In the genomic region with DNA sequence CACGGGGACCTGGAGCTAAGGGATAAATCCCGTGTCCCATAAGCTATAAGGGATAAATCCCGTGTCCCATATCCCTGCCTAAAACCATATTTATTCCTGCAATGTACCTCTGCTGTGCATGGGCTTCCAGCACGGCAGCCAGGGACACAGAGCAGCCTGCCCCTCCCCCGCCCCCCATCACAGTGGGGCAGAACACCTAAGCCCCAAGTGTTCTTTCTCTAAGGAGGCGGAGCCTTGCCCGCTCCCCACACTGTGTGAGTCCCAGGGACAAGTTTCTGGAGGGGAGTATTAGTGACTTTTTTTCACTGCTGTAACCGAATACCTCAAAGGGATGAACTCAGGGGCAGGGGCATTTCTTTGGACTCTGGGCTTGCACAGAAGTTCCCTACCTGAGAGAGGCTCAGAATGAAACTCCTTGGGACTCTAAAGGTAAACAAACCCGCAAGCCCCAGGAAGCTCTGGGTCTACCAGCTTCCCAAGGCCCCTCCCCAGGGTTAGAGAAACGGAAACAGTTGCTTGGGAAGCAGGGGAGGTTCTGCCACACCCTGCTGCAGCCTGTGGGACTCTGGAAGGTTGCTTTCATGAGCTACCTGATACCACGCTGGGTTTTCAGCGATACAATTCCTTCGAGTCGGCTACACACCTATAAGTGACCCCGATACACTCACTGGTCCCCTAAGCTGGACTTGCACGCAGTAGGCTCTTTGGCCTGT, we compare ENCODE assay signal across 12 mouse cellular contexts. TPM values are rescaled to one million over a fixed set of nuclear protein-coding genes. Genes with fewer than 3 reads are reported as not detected.
A peak's percentile ranks its signal among the peaks of the same experiment; 100 is the strongest.
DNase-seq lines count a peak whose midpoint lies in the region; ATAC-seq lines count a peak whose summit lies in the region.
"Had no signal": no experiment of that assay in that cellular context is flagged by ENCODE, and none has a peak within 500 bp of the region (broad histone marks: within the 10 kb centered on the region; RNA-seq: fewer than 3 reads in every experiment).

No protein-coding gene starts in this region.

- no peaks in the 10 kb centered on the region for H3K9me3 ChIP-seq in forebrain, embryonic 10.5 days
- no peaks in the 10 kb centered on the region for H3K9me3 ChIP-seq in forebrain, embryonic 15.5 days
- no peaks in the 10 kb centered on the region for H3K9me3 ChIP-seq in lung, embryonic 15.5 days
- no peaks in the 10 kb centered on the region for H3K9me3 ChIP-seq in embryonic facial prominence, embryonic 10.5 days
- H3K9me3 ChIP-seq in intestine, embryonic 15.5 days, result no peaks in the 10 kb centered on the region
- H3K9me3 ChIP-seq: forebrain, embryonic 13.5 days had no signal

- WGBS in forebrain, embryonic 10.5 days, result 24% methylated on average over 16 of the region's 16 CpGs
- WGBS in forebrain, embryonic 15.5 days, result 23% methylated on average over 16 of the region's 16 CpGs
- 18% methylated on average over 16 of the region's 16 CpGs for WGBS in lung, embryonic 15.5 days
- WGBS in embryonic facial prominence, embryonic 10.5 days, result 19% methylated on average over 16 of the region's 16 CpGs
- WGBS in intestine, embryonic 15.5 days, result 18% methylated on average over 16 of the region's 16 CpGs

- no peak overlapping the region for H3K4me2 ChIP-seq in forebrain, embryonic 15.5 days (replicated peaks)
- H3K4me2 ChIP-seq in lung, embryonic 15.5 days, result peak overlapping the region; percentile 28
- peak overlapping the region; percentile 23; the same call in 1 of the 2 replicates for H3K4me2 ChIP-seq in intestine, embryonic 15.5 days (replicated peaks)
- H3K4me2 ChIP-seq: forebrain, embryonic 13.5 days had no signal

- no peak overlapping the region for H3K9ac ChIP-seq in forebrain, embryonic 15.5 days (replicated peaks)
- no peak overlapping the region for H3K9ac ChIP-seq in lung, embryonic 15.5 days
- H3K9ac ChIP-seq in intestine, embryonic 15.5 days, result no peak overlapping the region
- H3K9ac ChIP-seq: forebrain, embryonic 13.5 days had no signal

- ATAC-seq in forebrain, embryonic 15.5 days (replicated peaks), result no peak
- peak; percentile 37; the same call in 1 of the 2 replicates for ATAC-seq in lung, embryonic 15.5 days (ENCODE audit: borderline replicate concordance, extremely low read depth, low FRiP score, low TSS enrichment)
- peak; percentile 41 for ATAC-seq in intestine, embryonic 15.5 days
- ATAC-seq: forebrain, embryonic 13.5 days; lung, postnatal 0 days had no signal

- H3K36me3 ChIP-seq in forebrain, embryonic 10.5 days (replicated peaks), result no peaks in the 10 kb centered on the region
- H3K36me3 ChIP-seq in forebrain, embryonic 15.5 days, result no peaks in the 10 kb centered on the region
- H3K36me3 ChIP-seq in lung, embryonic 15.5 days, result no peaks in the 10 kb centered on the region
- H3K36me3 ChIP-seq in embryonic facial prominence, embryonic 10.5 days (replicated peaks), result no peaks in the 10 kb centered on the region
- no peaks in the 10 kb centered on the region for H3K36me3 ChIP-seq in intestine, embryonic 15.5 days

- H3K4me3 ChIP-seq in forebrain, embryonic 10.5 days, result 0 out of 2 replicates have a peak overlapping the region, but pooled peaks have one; percentile 1
- H3K4me3 ChIP-seq in forebrain, embryonic 15.5 days, result no peak overlapping the region
- no peak overlapping the region for H3K4me3 ChIP-seq in lung, embryonic 15.5 days
- H3K4me3 ChIP-seq in embryonic facial prominence, embryonic 10.5 days, result peak overlapping the region; percentile 34; the same call in 1 of the 2 replicates
- H3K4me3 ChIP-seq in intestine, embryonic 15.5 days (replicated peaks), result no peak overlapping the region
- H3K4me3 ChIP-seq: forebrain, embryonic 13.5 days had no signal

- H3K4me1 ChIP-seq in forebrain, embryonic 10.5 days, result peaks cover 37% of the 10 kb centered on the region
- H3K4me1 ChIP-seq in forebrain, embryonic 15.5 days, result 0 out of 2 replicates have a peak, but pooled peaks cover 2% of the 10 kb centered on the region
- no peaks in the 10 kb centered on the region for H3K4me1 ChIP-seq in lung, embryonic 15.5 days
- peaks cover 30% of the 10 kb centered on the region for H3K4me1 ChIP-seq in embryonic facial prominence, embryonic 10.5 days
- H3K4me1 ChIP-seq in intestine, embryonic 15.5 days (replicated peaks), result peaks cover 4% of the 10 kb centered on the region; the same call in 1 of the 2 replicates

- H3K27me3 ChIP-seq in forebrain, embryonic 10.5 days (ENCODE audit: poor library complexity, severe bottlenecking), result peaks cover 10% of the 10 kb centered on the region
- H3K27me3 ChIP-seq in forebrain, embryonic 15.5 days, result no peaks in the 10 kb centered on the region
- H3K27me3 ChIP-seq in lung, embryonic 15.5 days, result no peaks in the 10 kb centered on the region
- no peaks in the 10 kb centered on the region for H3K27me3 ChIP-seq in embryonic facial prominence, embryonic 10.5 days (replicated peaks; ENCODE audit: low read depth, poor library complexity, severe bottlenecking)
- H3K27me3 ChIP-seq in intestine, embryonic 15.5 days (replicated peaks), result no peaks in the 10 kb centered on the region
- H3K27me3 ChIP-seq: forebrain, embryonic 13.5 days had no signal

- H3K27ac ChIP-seq in forebrain, embryonic 10.5 days, result peak overlapping the region; percentile 26
- H3K27ac ChIP-seq in forebrain, embryonic 15.5 days (replicated peaks), result no peak overlapping the region
- H3K27ac ChIP-seq in lung, embryonic 15.5 days, result no peak overlapping the region
- H3K27ac ChIP-seq in embryonic facial prominence, embryonic 10.5 days (replicated peaks), result peak overlapping the region; percentile 60
- no peak overlapping the region for H3K27ac ChIP-seq in intestine, embryonic 15.5 days
- H3K27ac ChIP-seq: forebrain, embryonic 13.5 days had no signal

- no peak for DNase-seq in forebrain, embryonic 10.5 days (ENCODE audit: extremely low spot score, low spot score)
- DNase-seq in lung, postnatal 36 days, result no peak
- DNase-seq in embryonic facial prominence, embryonic 10.5 days (ENCODE audit: low spot score), result no peak
- DNase-seq in right cerebral cortex, postnatal 4 days, result no peak
- no peak for DNase-seq in adrenal gland, adult (ENCODE audit: inconsistent age in 2 of 2, low spot score in 1 of 2)
- DNase-seq: adrenal gland, adult 2 months; layer of hippocampus, adult 9-11 months had no signal

RNA-seq across cellular contexts. Expression of gene Cryba4, which starts 45.6 kb away (rescaled TPM):
- 0.48 TPM in 1 of 2 replicates, not detected in the other for polyA plus RNA-seq in forebrain, embryonic 10.5 days (2016; fragmentation: Nextera tagmentation; extraction: Ambion mirVana)
- 1.6 and 1.8 TPM in 2 replicates for polyA plus RNA-seq in forebrain, embryonic 15.5 days (2015; fragmentation: Nextera tagmentation; extraction: Ambion mirVana)
- 1.3 and 1.6 TPM in 2 replicates for polyA plus RNA-seq in lung, embryonic 15.5 days (2015; fragmentation: Nextera tagmentation; extraction: Ambion mirVana)
- polyA plus RNA-seq in embryonic facial prominence, embryonic 10.5 days (2016; fragmentation: Nextera tagmentation; extraction: Ambion mirVana), result 0.35 and 0.69 TPM in 2 replicates
- polyA plus RNA-seq in intestine, embryonic 15.5 days (2015; fragmentation: Nextera tagmentation; extraction: Ambion mirVana), result 1.7 and 1.8 TPM in 2 replicates

RNA-seq across cellular contexts. Expression of gene Crybb1, which starts 48.9 kb away (rescaled TPM):
- 0.30 TPM in 1 of 2 replicates, not detected in the other for polyA plus RNA-seq in forebrain, embryonic 10.5 days (2016; fragmentation: Nextera tagmentation; extraction: Ambion mirVana)
- polyA plus RNA-seq in forebrain, embryonic 15.5 days (2015; fragmentation: Nextera tagmentation; extraction: Ambion mirVana), result 5.4 and 5.5 TPM in 2 replicates
- 3.2 and 4.5 TPM in 2 replicates for polyA plus RNA-seq in lung, embryonic 15.5 days (2015; fragmentation: Nextera tagmentation; extraction: Ambion mirVana)
- polyA plus RNA-seq in embryonic facial prominence, embryonic 10.5 days (2016; fragmentation: Nextera tagmentation; extraction: Ambion mirVana), result 0.20 and 0.80 TPM in 2 replicates
- polyA plus RNA-seq in intestine, embryonic 15.5 days (2015; fragmentation: Nextera tagmentation; extraction: Ambion mirVana), result 1.9 and 2.4 TPM in 2 replicates

Comparison
In these comparisons a context has a peak if more than half of its experiments do, and no peak if none do; other contexts are left out.
1. H3K27ac ChIP-seq: peak in forebrain, embryonic 10.5 days (single experiment) and embryonic facial prominence, embryonic 10.5 days (single experiment); none in forebrain, embryonic 15.5 days (single experiment), lung, embryonic 15.5 days (single experiment) and intestine, embryonic 15.5 days (single experiment).
2. H3K4me3 ChIP-seq: peak in forebrain, embryonic 10.5 days (single experiment) and embryonic facial prominence, embryonic 10.5 days (single experiment); none in forebrain, embryonic 15.5 days (single experiment), lung, embryonic 15.5 days (single experiment) and intestine, embryonic 15.5 days (single experiment).